Mouse (Mus musculus) T-helper 2 cell (primary cell): ENCODE measurements around the gene Cxcl17.
"Not testable (repeated sequence)": the region's sequence is repeated elsewhere in the genome, so short reads cannot be mapped to it uniquely, and the experiment has no call there.

Source experiments
- in situ Hi-C: fragments of 300-600 bp; cut with MboI, MseI; formaldehyde crosslinking; loops from one replicate; pipeline ENCODE4 v1.15.1; 2025; ENCODE audit warnings: high pct_unique_total_duplicates

Cxcl17 gene

DNA sequence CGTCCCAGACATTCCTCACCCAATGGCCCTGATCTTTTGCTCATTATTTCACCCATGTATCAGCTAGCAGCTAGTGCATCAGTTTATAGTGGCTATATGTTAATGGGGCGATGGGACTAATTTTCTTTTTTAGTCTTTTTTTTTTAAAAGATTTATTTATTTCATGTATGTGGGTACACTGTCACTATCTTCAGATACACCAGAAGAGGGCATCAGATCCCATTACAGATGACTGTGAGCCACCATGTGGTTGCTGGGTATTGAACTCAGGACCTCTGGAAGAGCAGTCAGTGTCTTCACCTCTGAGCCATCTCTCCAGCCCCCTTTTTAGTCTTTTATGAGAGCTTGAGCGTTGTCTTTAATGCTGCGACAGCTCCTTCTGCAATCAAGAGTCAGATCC lies 13.7 kb upstream of the Cxcl17 start:
- in situ Hi-C loops = not testable (repeated sequence)

- in situ Hi-C loops = loop anchor here (5.0 kb wide), 1 partner anchor 53 kb away; the partner anchor contains the start of gene Ceacam1
Observed at GRCm38 (mm10) chr7:25424429-25424828, 11.7 kb upstream of the Cxcl17 start.

- in situ Hi-C loops = loop anchor here (5.0 kb wide), 1 partner anchor 55 kb away; the partner anchor contains the start of gene Ceacam1
Observed at GRCm38 (mm10) chr7:25422286-25422841, 9.7 kb upstream of the Cxcl17 start.

DNA sequence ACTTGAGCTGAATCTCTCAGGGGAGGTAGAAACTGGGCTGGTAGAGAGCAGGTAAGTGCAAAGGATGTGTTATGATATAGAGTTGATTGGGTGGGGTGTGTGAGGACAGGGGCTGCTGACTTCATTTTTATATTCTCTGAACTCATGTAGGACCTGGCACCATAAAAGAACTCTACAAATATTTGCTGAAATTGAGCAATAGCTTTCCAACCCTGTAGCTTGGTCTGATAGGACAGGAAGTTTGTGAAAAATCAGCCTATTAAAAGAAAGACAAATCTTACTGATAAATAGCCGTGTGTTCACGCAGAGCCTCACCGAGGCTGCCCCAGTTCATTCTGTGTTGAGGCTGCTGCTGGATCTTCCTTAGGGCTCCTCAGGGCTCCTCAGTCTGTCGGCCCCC lies 7.3 kb upstream of the Cxcl17 start:
- in situ Hi-C loops = loop anchor here (5.0 kb wide), 1 partner anchor 57 kb away; the partner anchor contains the start of gene Ceacam1

GRCm38 (mm10) chr7:25419536-25419935 lies 6.8 kb upstream of the Cxcl17 start:
- in situ Hi-C loops = no loop called here

GRCm38 (mm10) chr7:25417597-25417996 lies 4.9 kb upstream of the Cxcl17 start:
- in situ Hi-C loops = no loop called here

- in situ Hi-C loops = no loop called here
Observed at GRCm38 (mm10) chr7:25411861-25412260, 825 bp downstream of the Cxcl17 start.

GRCm38 (mm10) chr7:25410969-25411615 lies 1.6 kb downstream of the Cxcl17 start:
- in situ Hi-C loops = no loop called here

DNA sequence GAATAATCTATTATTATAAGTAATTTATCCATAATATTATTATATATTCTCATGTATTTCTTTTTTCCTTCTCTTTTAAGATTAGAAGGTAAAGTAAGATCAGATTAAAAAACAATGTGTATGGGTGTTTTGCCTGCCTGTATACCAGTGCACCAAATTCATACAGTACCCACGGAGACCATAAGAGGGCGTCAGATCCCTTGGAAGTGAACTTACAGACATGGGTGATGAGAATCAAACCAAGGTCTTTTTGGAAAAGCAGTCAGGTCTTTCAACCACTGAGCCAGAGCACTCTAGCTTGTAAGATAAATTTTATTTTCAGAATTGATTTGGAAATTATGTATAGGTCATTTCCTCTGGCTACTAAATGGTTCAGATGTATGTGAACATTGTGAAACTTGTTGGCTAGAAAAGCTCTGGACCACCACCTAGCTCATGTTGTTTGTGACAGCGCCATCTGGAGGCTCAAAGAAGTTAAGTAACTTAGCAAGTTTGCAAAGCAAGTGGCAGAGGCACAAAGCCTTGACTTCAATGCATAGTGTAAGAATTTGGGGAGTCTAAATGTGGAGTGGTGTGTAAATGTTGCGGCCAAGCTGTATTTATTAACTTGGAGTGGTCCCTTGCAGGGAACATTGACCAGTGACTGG lies 3.4 kb downstream of the Cxcl17 start:
- in situ Hi-C loops = no loop called here

DNA sequence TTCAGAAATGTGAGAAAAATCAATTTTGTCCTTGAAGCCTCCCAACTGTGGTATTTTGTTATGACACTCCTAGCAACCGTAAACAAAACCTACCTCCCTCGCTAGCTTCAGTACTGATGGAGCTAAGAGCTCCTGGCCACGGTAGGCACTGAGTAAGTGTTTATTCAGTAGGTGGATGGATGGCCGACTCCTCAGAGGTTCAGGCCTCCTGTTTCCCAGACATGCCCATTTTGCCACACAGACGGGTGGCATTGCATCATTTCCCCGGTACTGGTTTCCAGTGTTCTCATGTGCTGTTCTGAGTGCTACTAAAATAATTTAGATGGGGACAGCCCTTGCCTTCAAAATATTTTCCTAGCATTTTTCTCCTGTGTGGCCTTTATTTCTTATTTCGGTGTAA lies 6.2 kb downstream of the Cxcl17 start:
- in situ Hi-C loops = no loop called here

DNA sequence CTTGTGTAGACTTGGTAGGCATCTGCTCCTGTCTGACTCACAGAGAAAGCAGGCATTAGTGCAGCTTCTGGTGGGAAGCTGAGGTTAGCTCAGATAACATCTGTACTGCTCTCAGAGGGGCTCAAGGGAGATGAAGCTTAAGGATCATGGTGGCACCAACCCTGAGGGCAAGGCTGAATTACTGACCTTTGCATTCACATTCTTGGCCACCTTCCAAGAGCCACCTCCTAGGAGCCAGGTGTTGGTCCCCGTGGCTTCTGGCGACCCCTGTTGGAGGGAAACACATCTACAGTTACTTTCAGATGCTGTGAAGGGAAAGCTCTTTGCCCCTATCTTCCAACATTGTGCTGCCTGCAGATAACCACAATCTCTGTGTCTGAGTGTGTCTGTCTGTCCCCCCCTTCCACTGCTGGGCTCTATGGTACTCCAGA lies 10.0 kb downstream of the Cxcl17 start:
- in situ Hi-C loops = no loop called here

DNA sequence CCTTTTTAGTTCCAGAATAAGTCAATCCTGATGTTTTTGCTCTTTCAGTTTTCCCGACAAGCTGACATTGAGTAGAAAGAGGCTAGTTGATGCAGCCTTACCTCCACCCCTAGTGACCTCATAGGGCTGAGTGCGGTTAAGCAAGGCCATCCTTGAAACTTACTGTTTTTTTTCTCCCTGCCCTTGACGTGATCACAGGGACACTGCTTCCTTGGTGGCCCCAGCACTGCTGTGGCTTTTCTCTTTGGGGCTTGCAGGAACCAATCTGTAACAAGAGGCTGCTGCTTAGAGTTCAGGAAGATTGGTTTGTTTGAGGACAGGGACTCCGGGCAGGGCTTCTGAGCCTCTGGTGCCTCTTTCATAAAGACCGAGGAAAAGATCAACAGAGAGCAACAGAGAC lies 10.7 kb downstream of the Cxcl17 start:
- in situ Hi-C loops = no loop called here

DNA sequence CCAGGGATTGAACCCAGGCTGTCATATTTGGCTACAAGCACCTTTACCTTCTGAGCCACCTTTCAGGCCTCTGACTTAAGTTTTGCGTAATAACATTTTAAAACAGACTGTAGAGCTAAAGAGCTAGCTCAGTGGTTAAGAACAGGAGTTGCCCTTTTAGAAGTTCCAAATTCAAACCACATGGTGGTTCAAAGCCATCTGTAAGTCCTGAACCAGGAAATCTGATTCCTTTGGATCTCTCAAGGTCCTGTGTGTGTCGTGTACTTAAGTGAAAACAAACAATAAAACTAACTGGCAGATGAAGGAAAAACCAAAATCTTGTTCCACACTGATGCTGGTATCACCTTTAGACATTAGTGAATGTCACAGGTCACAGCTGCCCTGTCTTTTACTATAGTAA lies 11.1 kb downstream of the Cxcl17 start:
- in situ Hi-C loops = no loop called here

- in situ Hi-C loops = loop anchor here (10.0 to 25.0 kb wide), 2 partner anchors 1014 to 1938 kb away; partner anchors contain the start of gene Ltbp4
Observed at GRCm38 (mm10) chr7:25399028-25399427, 13.7 kb downstream of the Cxcl17 start.

- in situ Hi-C loops = loop anchor here (10.0 to 25.0 kb wide), 2 partner anchors 1014 to 1939 kb away; partner anchors contain the start of gene Ltbp4
Observed at GRCm38 (mm10) chr7:25398610-25399009, 14.1 kb downstream of the Cxcl17 start, which contains the start of gene Lipe. Gene Lipe (minus strand): TSS chr7:25398710.

DNA sequence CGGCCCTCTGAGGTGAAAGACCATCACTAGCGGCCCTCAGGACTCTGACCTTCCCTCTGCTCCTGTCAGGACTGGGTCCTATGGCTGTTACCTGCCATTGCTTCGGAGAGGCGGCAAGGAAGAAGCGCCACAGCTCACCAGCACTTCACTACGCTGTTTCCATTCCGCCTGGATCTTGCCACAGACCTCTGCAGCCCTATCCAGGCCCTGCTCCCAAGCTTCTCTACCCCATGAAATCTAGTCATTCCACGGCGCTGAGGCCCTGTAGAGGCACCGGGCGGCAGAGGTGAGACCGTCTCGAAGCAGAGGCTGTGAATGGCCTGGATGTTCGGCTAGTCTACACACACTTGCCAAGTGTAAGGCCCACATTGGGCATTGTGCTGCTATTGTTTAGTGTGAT lies 16.1 kb downstream of the Cxcl17 start:
- in situ Hi-C loops = loop anchor here (10.0 to 25.0 kb wide), 2 partner anchors 1012 to 1941 kb away; partner anchors contain the start of gene Ltbp4

DNA sequence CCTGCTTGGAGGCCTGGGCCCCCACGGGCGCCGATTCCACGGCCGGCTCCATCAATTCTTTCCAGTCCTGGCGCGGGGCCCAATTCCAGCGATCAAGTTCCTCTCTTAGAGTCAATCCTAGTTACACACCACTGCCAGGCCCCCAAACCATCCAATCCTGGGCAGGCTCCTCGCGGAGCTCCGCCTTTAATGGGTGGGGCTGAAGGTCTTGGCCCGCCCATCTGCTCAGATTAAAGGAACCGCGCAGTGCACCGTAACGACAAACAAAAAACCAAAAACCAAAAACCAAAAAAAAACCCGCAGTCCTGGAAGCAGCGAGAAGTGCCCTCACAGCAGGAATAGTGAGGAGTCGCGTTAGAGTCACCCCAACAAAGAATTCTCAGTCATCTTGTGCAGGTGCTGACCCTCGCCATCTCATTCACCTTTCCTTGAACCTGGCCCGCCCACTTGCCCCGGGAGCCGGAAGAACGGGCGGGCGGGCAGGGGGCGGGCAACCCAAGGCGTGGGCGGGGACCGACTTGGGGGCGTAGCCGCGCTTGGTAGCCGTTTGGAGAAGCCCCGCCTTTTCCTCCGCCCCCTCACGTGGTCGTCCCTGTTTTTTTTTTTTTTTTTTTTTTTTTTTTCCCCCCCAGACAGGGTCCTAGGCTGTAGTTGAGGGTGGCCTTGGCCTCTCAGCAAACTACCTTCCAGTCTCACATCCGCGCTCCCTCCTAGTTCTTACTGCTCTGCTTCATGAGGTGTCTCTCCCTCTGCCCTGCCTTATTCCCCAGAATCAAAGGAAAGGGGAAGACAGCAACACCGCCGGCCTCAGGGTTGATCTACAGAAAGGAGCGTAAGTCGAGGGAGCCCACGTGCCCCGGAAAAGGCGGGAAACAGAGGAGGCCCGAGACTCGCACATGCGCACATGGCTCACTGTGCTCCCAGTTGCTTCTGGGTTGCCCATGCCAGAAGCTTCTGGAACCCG lies 16.8 kb downstream of the Cxcl17 start:
- in situ Hi-C loops = loop anchor here (10.0 to 25.0 kb wide), 2 partner anchors 1011 to 1941 kb away; partner anchors contain the start of gene Ltbp4

GRCm38 (mm10) chr7:25395186-25395557 lies 17.5 kb downstream of the Cxcl17 start:
- in situ Hi-C loops = loop anchor here (10.0 to 25.0 kb wide), 2 partner anchors 1010 to 1942 kb away; partner anchors contain the start of gene Ltbp4

GRCm38 (mm10) chr7:25394754-25395153 lies 17.9 kb downstream of the Cxcl17 start:
- in situ Hi-C loops = loop anchor here (10.0 to 25.0 kb wide), 2 partner anchors 1010 to 1943 kb away; partner anchors contain the start of gene Ltbp4

DNA sequence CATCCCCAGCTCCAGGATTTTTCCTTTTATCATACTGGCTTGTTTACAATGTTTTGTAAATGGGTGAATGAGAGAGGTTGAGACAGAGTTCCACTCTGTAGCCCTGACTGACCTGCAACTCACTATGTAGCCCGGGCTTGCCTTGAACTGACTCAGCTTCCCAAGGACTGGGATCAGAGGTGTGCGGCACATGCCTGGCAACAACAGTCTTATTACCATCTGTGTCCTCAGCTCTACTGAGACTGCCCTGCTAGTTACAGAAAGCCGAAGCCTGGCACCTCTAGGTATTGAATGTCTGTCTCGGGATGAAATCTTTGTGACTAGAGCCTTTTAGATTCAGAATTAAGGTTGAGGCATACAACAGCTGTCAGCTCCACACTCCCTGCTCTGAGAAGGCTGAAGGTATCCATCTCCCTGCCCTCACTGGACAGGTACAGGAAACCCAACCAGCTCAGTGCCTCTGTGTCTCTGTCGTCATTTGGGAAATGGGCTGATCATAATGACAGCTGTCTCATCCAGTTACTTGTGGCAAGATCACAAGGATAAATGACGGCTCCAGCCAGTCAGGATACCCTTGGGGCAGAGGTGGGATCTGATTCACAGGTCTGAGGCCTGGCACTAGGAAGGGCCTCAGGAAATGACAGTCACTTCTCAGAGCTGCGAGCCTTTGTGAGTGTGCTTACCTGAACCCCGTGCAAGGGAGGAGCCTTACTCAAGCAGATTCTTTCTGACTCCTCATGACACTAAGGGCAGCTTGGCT lies 19.1 kb downstream of the Cxcl17 start:
- in situ Hi-C loops = loop anchor here (10.0 to 25.0 kb wide), 2 partner anchors 1009 to 1944 kb away; partner anchors contain the start of gene Ltbp4
